In the genomic region with DNA sequence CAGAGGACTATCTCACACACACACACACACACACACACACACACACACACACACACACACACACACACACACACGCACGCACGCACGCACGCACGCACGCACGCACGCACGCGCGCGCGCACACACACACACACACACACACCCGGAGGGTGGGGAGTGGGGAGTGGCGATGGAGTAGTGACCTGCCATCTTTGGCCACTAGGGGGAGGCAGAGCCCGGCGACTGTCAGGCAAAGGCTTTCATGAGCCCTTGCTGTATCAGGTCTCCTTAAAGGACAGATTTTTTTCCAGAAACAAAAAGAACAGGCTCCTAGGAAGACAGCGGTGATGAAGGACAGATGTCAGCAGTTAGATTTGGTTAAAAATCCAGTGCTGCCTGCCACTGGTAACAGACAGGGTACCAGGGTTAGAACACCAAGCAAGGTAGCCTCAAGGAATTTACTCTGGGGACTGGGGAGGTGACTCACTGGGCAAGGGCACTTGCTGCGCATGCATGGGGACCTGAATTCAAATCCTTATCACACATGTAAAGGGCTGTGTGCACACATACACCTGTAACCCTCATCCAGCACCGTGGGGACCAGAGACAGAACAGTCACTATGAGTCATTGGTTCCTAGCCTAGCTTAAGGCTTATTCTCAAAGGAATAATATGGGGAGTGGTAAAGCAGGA, we compare ENCODE assay signal across 8 mouse cellular contexts. TPM values are rescaled to one million over a fixed set of nuclear protein-coding genes. Genes with fewer than 3 reads are reported as not detected.
A peak's percentile ranks its signal among the peaks of the same experiment; 100 is the strongest.
DNase-seq lines count a peak whose midpoint lies in the region; ATAC-seq and TF ChIP-seq lines count a peak whose summit lies in the region.

No protein-coding gene starts in this region.

- ATAC-seq in embryonic facial prominence, embryonic 14.5 days (ENCODE audit: low read depth) = peak; percentile 84; the same call in 1 of the 2 replicates
- no peak; the same call in 1 of the 2 replicates for ATAC-seq in heart, embryonic 13.5 days (ENCODE audit: extremely low read depth, insufficient number of reproducible peaks, low FRiP score, low TSS enrichment)
- ATAC-seq in liver, embryonic 15.5 days (ENCODE audit: insufficient read depth) = peak; percentile 62; the same call in 1 of the 2 replicates
- peak; percentile 66; the same call in 1 of the 2 replicates for ATAC-seq in neural tube, embryonic 13.5 days (ENCODE audit: low read depth)

- H3K9ac ChIP-seq in embryonic facial prominence, embryonic 14.5 days (ENCODE audit: low read depth, low read length) = no peak overlapping the region
- no peak overlapping the region for H3K9ac ChIP-seq in heart, embryonic 13.5 days
- H3K9ac ChIP-seq in liver, embryonic 15.5 days = no peak overlapping the region
- H3K9ac ChIP-seq in neural tube, embryonic 13.5 days = no peak overlapping the region

- TF ChIP-seq CTCF in bone marrow, adult 2 months (IDR thresholded peaks at IDR 0.05; ENCODE audit: control insufficient read depth, insufficient read depth, low read length) = peak; percentile 81

- no peak overlapping the region for H3K27ac ChIP-seq in bone marrow, adult 2 months (ENCODE audit: control insufficient read depth, insufficient read depth, low read depth, low read length, poor library complexity)
- no peak overlapping the region for H3K27ac ChIP-seq in embryonic facial prominence, embryonic 14.5 days (replicated peaks; ENCODE audit: low read depth, low read length)
- no peak overlapping the region for H3K27ac ChIP-seq in heart, embryonic 13.5 days (replicated peaks)
- no peak overlapping the region for H3K27ac ChIP-seq in liver, embryonic 15.5 days (replicated peaks)
- H3K27ac ChIP-seq in neural tube, embryonic 13.5 days (replicated peaks) = no peak overlapping the region

- no peaks in the 10 kb centered on the region for H3K9me3 ChIP-seq in embryonic facial prominence, embryonic 14.5 days (ENCODE audit: control insufficient read depth, low read length)
- no peaks in the 10 kb centered on the region for H3K9me3 ChIP-seq in heart, embryonic 13.5 days
- H3K9me3 ChIP-seq in liver, embryonic 15.5 days (replicated peaks) = no peaks in the 10 kb centered on the region
- H3K9me3 ChIP-seq in neural tube, embryonic 13.5 days = no peaks in the 10 kb centered on the region

- WGBS in bone marrow, adult 2 months = 45% methylated on average over 14 of the region's 21 CpGs
- WGBS in embryonic facial prominence, embryonic 14.5 days = 16% methylated on average over 19 of the region's 21 CpGs
- WGBS in heart, embryonic 13.5 days = 21% methylated on average over 20 of the region's 21 CpGs
- 27% methylated on average over 18 of the region's 21 CpGs for WGBS in liver, embryonic 15.5 days (ENCODE audit: insufficient replicate concordance)
- WGBS in neural tube, embryonic 13.5 days = 27% methylated on average over 13 of the region's 21 CpGs

- H3K4me1 ChIP-seq in bone marrow, adult 2 months (ENCODE audit: control insufficient read depth, insufficient read depth, low read length) = no peaks in the 10 kb centered on the region
- no peaks in the 10 kb centered on the region for H3K4me1 ChIP-seq in embryonic facial prominence, embryonic 14.5 days (ENCODE audit: control insufficient read depth, insufficient read depth, low read length)
- H3K4me1 ChIP-seq in heart, embryonic 13.5 days = no peaks in the 10 kb centered on the region
- H3K4me1 ChIP-seq in liver, embryonic 15.5 days (replicated peaks) = no peaks in the 10 kb centered on the region
- H3K4me1 ChIP-seq in neural tube, embryonic 13.5 days (replicated peaks) = no peaks in the 10 kb centered on the region

- DNase-seq in 416B (ENCODE audit: low read depth) = peak; percentile 62
- DNase-seq in embryonic facial prominence, embryonic 14.5 days (ENCODE audit: low spot score) = peak; percentile 57
- DNase-seq in kidney, postnatal 36 days = peak; percentile 37 to 84
- DNase-seq in testis, postnatal 10 days (ENCODE audit: low spot score) = peak; percentile 93

- H3K4me2 ChIP-seq in embryonic facial prominence, embryonic 14.5 days (ENCODE audit: low read depth, low read length) = no peak overlapping the region
- peak overlapping the region; percentile 33 for H3K4me2 ChIP-seq in heart, embryonic 13.5 days
- no peak overlapping the region for H3K4me2 ChIP-seq in liver, embryonic 15.5 days
- H3K4me2 ChIP-seq in neural tube, embryonic 13.5 days = 0 out of 2 replicates have a peak overlapping the region, but pooled peaks have one; percentile 9

- H3K27me3 ChIP-seq in embryonic facial prominence, embryonic 14.5 days (replicated peaks; ENCODE audit: control insufficient read depth, insufficient read depth, low read length) = no peaks in the 10 kb centered on the region
- H3K27me3 ChIP-seq in heart, embryonic 13.5 days (replicated peaks) = no peaks in the 10 kb centered on the region
- H3K27me3 ChIP-seq in liver, embryonic 15.5 days = no peaks in the 10 kb centered on the region; the same call in 1 of the 2 replicates
- no peaks in the 10 kb centered on the region for H3K27me3 ChIP-seq in neural tube, embryonic 13.5 days

- TF ChIP-seq POLR2A in bone marrow, adult 2 months (IDR thresholded peaks at IDR 0.05; ENCODE audit: borderline replicate concordance, control insufficient read depth, low read depth, low read length) = no peak

- no peak overlapping the region for H3K4me3 ChIP-seq in bone marrow, adult 2 months (replicated peaks; ENCODE audit: control insufficient read depth, low read depth, low read length)
- no peak overlapping the region for H3K4me3 ChIP-seq in embryonic facial prominence, embryonic 14.5 days (ENCODE audit: low read depth, low read length)
- no peak overlapping the region; the same call in 1 of the 2 replicates for H3K4me3 ChIP-seq in heart, embryonic 13.5 days
- no peak overlapping the region for H3K4me3 ChIP-seq in liver, embryonic 15.5 days (replicated peaks)
- no peak overlapping the region for H3K4me3 ChIP-seq in neural tube, embryonic 13.5 days

- H3K36me3 ChIP-seq in embryonic facial prominence, embryonic 14.5 days (ENCODE audit: control insufficient read depth, insufficient read depth, low read length) = no peaks in the 10 kb centered on the region
- no peaks in the 10 kb centered on the region for H3K36me3 ChIP-seq in heart, embryonic 13.5 days
- no peaks in the 10 kb centered on the region for H3K36me3 ChIP-seq in liver, embryonic 15.5 days (replicated peaks)
- no peaks in the 10 kb centered on the region for H3K36me3 ChIP-seq in neural tube, embryonic 13.5 days

RNA-seq across cellular contexts. Expression of a gene that starts 6.6 kb away (rescaled TPM):
- 2.2 TPM in 1 of 2 replicates, not detected in the other for polyA plus RNA-seq in bone marrow, adult 2 months (2011; ENCODE audit: insufficient read depth, insufficient read length, low replicate concordance, missing spikeins)
- 5.2 and 5.4 TPM in 2 replicates for polyA plus RNA-seq in embryonic facial prominence, embryonic 14.5 days (2014; fragmentation: Nextera tagmentation; extraction: Ambion mirVana)
- 9.6 and 10.7 TPM in 2 replicates for polyA plus RNA-seq in heart, embryonic 13.5 days (2015; fragmentation: Nextera tagmentation; extraction: Ambion mirVana)
- 0.07 and 0.10 TPM in 2 replicates for polyA plus RNA-seq in liver, embryonic 15.5 days (2015; fragmentation: Nextera tagmentation; extraction: Ambion mirVana)
- 11.8 and 13.9 TPM in 2 replicates for polyA plus RNA-seq in neural tube, embryonic 13.5 days (2015; fragmentation: Nextera tagmentation; extraction: Ambion mirVana)

RNA-seq across cellular contexts. Expression of a gene that starts 27.7 kb away (rescaled TPM):
- not detected in 2 replicates for polyA plus RNA-seq in bone marrow, adult 2 months (2011; ENCODE audit: insufficient read depth, insufficient read length, low replicate concordance, missing spikeins)
- polyA plus RNA-seq in embryonic facial prominence, embryonic 14.5 days (2014; fragmentation: Nextera tagmentation; extraction: Ambion mirVana) = 0.09 and 0.18 TPM in 2 replicates
- 0.12 and 0.17 TPM in 2 replicates for polyA plus RNA-seq in heart, embryonic 13.5 days (2015; fragmentation: Nextera tagmentation; extraction: Ambion mirVana)
- not detected in 2 replicates for polyA plus RNA-seq in liver, embryonic 15.5 days (2015; fragmentation: Nextera tagmentation; extraction: Ambion mirVana)
- 0.14 and 0.25 TPM in 2 replicates for polyA plus RNA-seq in neural tube, embryonic 13.5 days (2015; fragmentation: Nextera tagmentation; extraction: Ambion mirVana)

RNA-seq across cellular contexts. Expression of a gene that starts 51.1 kb away (rescaled TPM):
- not detected in 2 replicates for polyA plus RNA-seq in bone marrow, adult 2 months (2011; ENCODE audit: insufficient read depth, insufficient read length, low replicate concordance, missing spikeins)
- 6.5 and 8.2 TPM in 2 replicates for polyA plus RNA-seq in embryonic facial prominence, embryonic 14.5 days (2014; fragmentation: Nextera tagmentation; extraction: Ambion mirVana)
- 0.24 and 1.0 TPM in 2 replicates for polyA plus RNA-seq in heart, embryonic 13.5 days (2015; fragmentation: Nextera tagmentation; extraction: Ambion mirVana)
- 18.7 and 22.0 TPM in 2 replicates for polyA plus RNA-seq in liver, embryonic 15.5 days (2015; fragmentation: Nextera tagmentation; extraction: Ambion mirVana)
- 39.3 and 52.9 TPM in 2 replicates for polyA plus RNA-seq in neural tube, embryonic 13.5 days (2015; fragmentation: Nextera tagmentation; extraction: Ambion mirVana)

Comparison
In these comparisons a context has a peak if more than half of its experiments do, and no peak if none do; other contexts are left out.
1. H3K4me2 ChIP-seq: peak in heart, embryonic 13.5 days (single experiment) and neural tube, embryonic 13.5 days (single experiment); none in embryonic facial prominence, embryonic 14.5 days (single experiment) and liver, embryonic 15.5 days (single experiment).
2. Peak in every context shown above with its lines, with median percentiles within 50 percentile points of each other: DNase-seq.